Mouse (Mus musculus) monocyte, adult 2 months (primary cell): Measurements from ENCODE around the gene Barhl2.

Experiments used
- DNase-seq, 2 experiments: peaks; one replicate each; pipeline ENCODE4 v3.0.0; 2022; ENCODE audit warnings: low spot score in 2 of 2, low read depth in 1 of 2

The Barhl2 gene

GRCm38 (mm10) chr5:106415734-106416133 is 42.2 kb downstream of the Barhl2 start:
- no peak for DNase-seq

GRCm38 (mm10) chr5:106402761-106403160 is 55.2 kb downstream of the Barhl2 start:
- DNase-seq, result no peak
